Mouse (Mus musculus) thymus, postnatal 36 days (tissue): ENCODE data around the gene Brd1.
"Not testable (repeated sequence)": the region's sequence is repeated elsewhere in the genome, so short reads cannot be mapped to it uniquely, and the experiment has no call there.

Source experiments
- DNase-seq, 2 experiments: peaks; one replicate each; pipeline ENCODE4 v3.0.0; 2022; ENCODE audit warnings: mixed read lengths in 2 of 2

Gene Brd1

DNA sequence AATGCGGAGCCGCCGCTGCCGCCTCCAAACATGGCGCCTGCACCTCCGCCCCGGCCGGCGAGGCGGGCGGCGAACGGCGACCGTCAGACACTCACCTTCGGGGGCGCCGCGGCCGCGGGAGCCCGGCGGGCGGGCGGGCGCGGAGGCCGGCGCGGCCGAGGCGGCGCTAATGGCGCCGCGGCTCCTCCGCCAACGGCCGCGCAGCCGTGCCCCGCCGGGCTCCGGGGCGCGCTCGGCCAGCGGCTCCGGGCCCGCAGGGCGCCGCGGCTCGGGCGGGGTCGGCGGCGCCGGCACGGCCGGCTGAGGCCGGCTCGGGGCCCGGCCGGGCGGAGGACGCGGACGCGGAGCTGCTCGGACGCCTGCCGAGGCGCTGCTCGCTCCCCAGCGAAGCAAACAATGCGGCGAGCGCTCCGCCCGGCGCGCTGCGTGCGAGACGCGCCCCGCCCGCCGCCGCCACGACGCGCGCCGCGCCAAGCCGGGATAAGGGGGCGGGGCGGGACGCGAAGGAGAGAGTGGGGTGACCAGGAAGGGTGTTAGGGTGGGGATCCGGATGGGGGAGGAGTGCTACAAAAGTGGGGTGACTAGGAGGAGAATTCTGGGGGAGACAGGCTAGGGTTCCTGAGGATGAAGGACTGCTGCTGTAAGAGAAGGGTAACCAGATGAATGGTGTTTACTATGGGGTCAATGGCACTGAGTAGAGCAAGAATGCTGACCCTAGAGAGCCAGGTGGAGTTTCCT lies at the start of gene Brd1:
Gene Brd1, minus strand, starts transcription at position 400 of the 738 bp plus-strand sequence.
- peak; percentile 84 to 88 for DNase-seq

- DNase-seq = not testable (repeated sequence)
Measured at GRCm38 (mm10) chr15:88774630-88775029, 40.6 kb upstream of the Brd1 start.

DNA sequence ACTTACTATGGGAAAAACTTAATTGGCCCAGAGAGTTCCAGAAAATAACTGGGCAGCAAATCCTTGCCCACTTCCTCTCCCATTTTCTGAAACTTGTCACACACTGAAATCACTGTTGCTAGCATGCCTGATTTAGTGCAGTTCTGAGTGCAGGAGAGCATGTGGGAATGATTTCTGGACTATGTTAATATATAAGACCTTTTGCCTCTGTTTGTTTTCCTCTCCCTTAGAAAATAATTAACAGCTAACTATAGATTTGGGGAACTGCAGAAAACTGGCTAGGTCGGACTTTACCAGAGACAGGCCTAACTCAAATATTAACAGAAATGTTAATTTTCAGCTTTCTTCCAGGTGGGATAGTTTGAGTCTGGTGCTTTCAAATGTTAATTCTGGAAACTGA lies 34.5 kb upstream of the Brd1 start:
- no peak for DNase-seq

GRCm38 (mm10) chr15:88766139-88766538 lies 32.1 kb upstream of the Brd1 start:
- DNase-seq = not testable (repeated sequence)

DNA sequence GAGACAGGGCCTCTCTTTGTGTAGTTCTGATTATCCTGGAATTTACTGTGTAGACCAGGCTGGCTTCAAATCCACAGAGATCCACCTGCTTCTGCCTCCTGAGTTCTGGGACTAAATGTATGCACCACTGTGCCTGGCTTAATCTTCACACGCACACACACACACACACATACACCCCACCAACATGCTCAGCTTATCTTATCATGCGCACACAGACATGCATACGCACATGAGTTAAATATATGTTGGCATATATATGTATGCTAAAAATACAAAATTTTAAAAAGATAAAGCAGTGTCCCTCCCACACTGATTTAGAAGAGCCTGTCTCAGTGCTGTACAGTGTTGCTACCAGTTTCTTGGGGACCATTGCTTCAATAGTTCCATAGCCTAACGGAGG lies 27.5 kb upstream of the Brd1 start:
- no peak for DNase-seq

- DNase-seq = no peak
Measured at GRCm38 (mm10) chr15:88758061-88758460, 24.0 kb upstream of the Brd1 start.

DNA sequence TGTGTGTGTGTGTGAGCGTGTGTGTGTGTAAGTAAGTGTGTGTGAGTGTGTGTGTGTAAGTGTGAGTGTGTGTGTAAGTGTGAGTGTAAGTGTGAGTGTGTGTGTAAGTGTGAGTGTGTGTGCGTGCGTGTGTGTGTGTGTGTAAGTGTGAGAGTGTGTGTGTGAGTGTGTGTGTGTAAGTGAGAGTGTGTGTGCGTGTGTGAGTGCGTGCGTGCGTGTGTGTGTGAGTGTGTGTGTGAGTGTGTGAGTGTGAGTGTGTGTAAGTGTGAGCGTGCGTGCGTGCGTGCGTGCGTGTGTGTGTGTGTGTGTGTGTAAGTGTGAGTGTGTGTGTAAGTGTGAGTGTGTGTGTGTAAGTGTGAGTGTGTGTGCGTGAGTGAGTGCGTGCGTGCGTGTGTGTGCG lies 21.7 kb upstream of the Brd1 start:
- DNase-seq = no peak

DNA sequence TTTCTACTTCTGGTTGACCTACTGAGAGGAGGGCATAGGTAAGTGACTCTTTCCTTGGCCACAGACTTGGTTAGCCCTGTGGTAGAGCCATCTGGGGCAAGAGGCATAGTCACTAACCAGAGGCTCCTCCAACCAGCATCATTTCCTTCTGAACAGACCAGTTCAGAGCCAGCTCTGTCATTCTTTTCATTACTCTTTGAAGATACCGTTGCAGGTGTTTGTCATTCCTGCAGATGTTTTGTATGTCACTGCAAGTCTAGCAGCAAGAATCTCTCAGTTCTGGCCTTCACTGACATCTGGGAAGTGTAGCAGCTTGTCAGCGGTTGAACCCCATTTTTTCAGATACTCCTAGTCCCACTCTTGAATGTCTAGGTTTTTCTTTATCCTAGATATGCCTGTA lies 20.9 kb upstream of the Brd1 start:
- DNase-seq = peak in 1 of 2 experiments; percentile 39

DNA sequence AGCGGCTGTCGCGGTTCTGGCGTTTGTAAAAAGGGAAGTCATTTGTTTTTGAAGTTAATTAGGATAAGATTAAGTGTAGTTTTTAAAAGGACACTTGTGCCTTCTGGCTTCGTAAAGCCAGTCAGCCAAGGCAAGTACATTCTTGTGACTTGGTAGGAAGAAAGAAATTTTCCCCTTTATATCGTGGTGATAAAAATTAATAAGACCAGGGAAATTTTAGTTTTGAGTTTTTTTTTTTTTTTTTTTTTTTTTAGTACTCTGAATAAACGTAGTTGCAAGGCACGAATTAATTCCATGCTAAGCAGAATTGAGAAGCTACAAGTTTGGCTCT lies 18.3 kb upstream of the Brd1 start:
- DNase-seq = no peak

GRCm38 (mm10) chr15:88751564-88752402 lies 17.8 kb upstream of the Brd1 start, which contains the start of gene Zbed4:
Gene Zbed4 (plus strand): TSS chr15:88751660.
- peak; percentile 67 to 75 for DNase-seq

GRCm38 (mm10) chr15:88750677-88751563 lies 16.9 kb upstream of the Brd1 start:
- DNase-seq = peak; percentile 98 to 99

GRCm38 (mm10) chr15:88750032-88750431 lies 16.0 kb upstream of the Brd1 start:
- DNase-seq = no peak

DNA sequence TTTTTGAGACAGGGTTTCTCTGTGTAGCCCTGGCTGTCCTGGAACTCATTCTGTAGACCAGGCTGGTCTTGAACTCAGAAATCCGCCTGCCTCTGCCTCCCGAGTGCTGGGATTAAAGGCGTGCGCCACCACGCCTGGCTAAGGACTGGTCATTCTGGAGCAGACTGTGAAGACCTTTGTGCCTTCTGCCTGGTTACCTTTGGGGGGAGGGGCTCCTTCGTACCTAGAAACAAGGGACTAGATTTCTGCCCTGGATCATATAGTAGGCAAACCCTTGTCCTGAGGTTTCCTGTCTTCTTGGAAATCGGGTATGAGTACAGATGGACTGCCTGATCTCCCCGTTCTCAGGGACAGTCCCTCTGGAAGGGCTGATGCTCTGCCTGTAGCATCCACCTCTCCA lies 15.6 kb upstream of the Brd1 start:
- not testable (repeated sequence) for DNase-seq

GRCm38 (mm10) chr15:88745926-88746325 lies 11.9 kb upstream of the Brd1 start:
- DNase-seq = no peak

DNA sequence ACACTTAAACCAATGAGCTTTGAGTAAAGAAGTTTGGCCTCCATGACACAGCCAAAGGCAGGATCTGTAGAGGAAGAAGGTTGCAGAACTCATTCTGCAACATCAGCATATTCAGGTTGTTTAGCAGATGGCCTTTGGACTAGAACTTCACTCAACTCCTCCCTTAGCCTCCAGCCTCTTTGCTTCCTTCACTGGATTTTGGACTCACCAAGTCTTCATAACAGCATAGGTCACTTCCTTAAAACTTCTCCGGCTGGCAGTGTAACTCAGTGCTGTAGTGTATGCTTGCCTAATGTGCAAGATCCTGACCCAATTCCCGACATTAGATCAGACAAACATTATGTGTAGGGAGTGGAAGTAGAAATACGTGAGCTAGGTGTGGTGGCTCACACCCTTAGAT lies 11.3 kb upstream of the Brd1 start:
- no peak for DNase-seq

- DNase-seq = not testable (repeated sequence)
Measured at GRCm38 (mm10) chr15:88743371-88743770, 9.3 kb upstream of the Brd1 start.

DNA sequence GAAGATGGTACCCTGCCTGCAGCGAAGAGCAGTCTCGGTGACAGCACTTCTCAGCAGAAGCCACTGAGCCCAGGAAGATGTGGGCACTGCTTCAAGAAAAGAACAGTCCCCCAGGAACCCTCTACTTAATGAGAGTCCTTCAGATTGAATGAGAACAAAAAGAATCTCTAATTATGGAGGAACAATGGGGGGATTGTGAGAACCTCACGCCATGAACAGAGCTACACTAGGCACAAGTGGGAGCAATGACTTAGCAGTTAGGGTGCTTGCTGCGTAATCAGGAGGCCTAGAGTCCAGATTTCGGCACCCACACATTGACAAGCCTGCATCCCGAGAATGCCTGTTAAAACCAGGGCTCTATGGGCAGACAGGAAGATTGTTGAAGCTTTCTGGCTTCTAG lies 7.3 kb upstream of the Brd1 start:
- DNase-seq = no peak

DNA sequence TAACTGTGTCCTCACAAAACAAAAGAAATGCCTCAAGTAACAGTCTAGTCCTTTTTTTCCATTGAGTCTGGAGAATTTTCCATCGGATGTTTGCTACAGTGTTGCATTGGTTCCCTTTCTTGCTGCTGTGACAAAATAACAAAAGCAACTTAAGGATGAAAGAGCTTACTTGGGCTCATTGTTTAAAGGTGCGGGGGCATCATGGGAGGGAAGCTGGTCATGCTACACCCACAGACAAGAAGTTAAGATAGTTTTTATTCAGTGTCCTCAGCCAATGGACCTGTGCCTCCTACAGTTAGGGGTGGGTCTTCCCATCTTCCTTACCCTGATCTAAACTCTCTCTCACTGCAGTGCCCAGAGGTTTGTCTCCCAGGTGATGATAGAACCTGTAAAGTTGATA lies 4.4 kb upstream of the Brd1 start:
- no peak for DNase-seq

DNA sequence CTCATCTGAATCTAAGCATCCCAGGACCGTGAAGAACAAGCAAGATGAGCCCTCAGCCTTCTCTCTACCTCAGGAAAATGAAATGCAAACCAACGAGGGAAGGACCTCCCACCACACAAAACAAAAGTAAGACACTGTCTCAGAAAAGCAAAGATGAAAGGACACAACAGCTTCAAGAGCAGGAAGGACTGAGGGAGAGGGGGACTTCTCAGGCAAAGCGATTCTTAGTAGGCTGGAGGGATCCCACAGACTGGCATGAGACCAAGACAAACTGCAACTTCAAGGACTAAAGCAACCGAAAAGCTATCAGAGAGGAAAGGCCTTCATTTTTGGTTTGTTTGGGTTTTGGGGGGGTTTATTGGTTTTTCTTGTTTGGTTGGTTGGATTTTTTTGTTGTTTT lies 2.1 kb upstream of the Brd1 start:
- DNase-seq = no peak

- DNase-seq = peak; percentile 80
Measured at GRCm38 (mm10) chr15:88733041-88733751, 837 bp downstream of the Brd1 start.

DNA sequence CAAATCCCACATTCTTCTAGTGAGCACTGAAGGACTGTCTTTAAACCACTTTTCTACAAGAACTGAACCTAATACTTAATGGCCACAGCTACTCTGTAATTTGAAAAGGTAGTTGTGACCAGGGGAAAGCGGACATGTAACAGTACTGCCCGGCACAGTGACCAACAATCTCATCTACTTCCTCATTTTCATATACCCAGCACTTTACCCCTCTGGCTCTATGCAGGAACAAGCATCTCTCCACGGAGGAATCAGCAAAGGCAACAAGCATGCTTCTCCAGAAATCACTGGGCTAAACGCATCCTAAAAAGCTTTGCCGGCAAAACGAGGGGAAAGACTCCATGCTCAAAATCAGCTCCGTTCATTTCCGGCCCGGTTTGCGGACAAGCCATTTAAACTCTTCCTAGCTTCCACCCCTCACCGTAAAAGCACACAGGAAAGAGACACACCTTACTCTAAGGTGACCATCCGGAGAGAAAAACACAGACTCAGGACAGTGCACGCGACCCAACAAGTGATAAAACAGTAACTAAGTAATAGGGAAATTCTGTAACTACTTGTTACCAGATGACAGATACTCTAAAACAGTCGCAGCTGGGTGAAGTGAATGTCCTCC lies 1.5 kb downstream of the Brd1 start:
- peak in 1 of 2 experiments; percentile 4 for DNase-seq

DNA sequence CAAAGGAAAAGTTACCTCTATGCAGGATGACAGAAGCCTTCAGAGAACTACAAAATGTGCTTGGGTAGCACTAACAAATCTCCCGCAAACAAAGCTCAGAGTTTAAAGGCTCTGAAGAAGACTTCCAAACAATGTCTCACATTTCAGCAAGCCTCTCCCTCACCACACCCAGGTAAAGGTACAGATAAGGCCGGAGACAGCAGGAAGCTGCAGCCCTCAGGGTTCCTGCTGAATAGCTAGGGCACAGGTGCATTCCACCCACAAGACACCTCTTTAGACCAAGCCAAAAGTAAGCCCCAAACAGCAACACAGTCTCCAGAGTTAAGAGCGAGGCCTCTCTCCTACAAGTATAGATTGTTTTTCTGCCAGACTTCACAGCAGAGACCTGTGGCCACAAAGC lies 3.3 kb downstream of the Brd1 start:
- DNase-seq = peak in 1 of 2 experiments; percentile 3
